Mouse (Mus musculus) CD8-positive naive resting alpha-beta T cell, adult 2 months (primary cell): ENCODE data around the gene Tec.

Experiments used
- DNase-seq, 2 experiments: peaks; one replicate each; pipeline ENCODE4 v3.0.0; 2022; ENCODE audit warnings: low read depth in 2 of 2, low spot score in 2 of 2

The Tec gene

GRCm38 (mm10) chr5:72893987-72894386 is 25.7 kb upstream of the Tec start:
- DNase-seq = peak; percentile 17 to 39

GRCm38 (mm10) chr5:72891534-72891933 is 23.3 kb upstream of the Tec start:
- peak; percentile 45 to 52 for DNase-seq

DNA sequence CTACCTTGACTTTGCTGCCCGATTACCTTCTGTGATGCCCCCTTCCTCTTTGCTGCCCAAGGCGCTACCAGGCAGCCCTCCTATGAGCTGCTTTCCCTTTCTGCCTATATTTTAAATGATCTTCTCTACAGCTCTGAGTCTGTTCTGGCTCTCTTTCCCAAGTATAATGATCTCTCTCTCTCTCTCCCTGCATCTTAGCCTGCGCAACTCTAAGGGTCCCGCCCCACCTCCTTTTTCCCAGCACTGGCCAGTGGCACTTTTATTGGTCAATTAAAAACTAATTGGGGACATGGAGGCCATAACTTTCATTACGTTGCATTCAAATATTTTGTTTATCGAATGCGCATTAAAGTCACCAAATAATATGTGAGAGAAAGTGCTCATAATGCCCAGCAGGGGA is 20.0 kb upstream of the Tec start:
- no peak for DNase-seq

- no peak for DNase-seq
Measured at GRCm38 (mm10) chr5:72886458-72887222, 18.4 kb upstream of the Tec start.

GRCm38 (mm10) chr5:72883706-72884105 is 15.4 kb upstream of the Tec start:
- DNase-seq = no peak

- no peak for DNase-seq
Measured at GRCm38 (mm10) chr5:72882412-72882765, 14.1 kb upstream of the Tec start.

GRCm38 (mm10) chr5:72881748-72882411 is 13.6 kb upstream of the Tec start:
- no peak for DNase-seq

- no peak for DNase-seq
Measured at GRCm38 (mm10) chr5:72879736-72880135, 11.5 kb upstream of the Tec start.

GRCm38 (mm10) chr5:72871114-72871513 is 2.8 kb upstream of the Tec start:
- DNase-seq = peak; percentile 13 to 27

DNA sequence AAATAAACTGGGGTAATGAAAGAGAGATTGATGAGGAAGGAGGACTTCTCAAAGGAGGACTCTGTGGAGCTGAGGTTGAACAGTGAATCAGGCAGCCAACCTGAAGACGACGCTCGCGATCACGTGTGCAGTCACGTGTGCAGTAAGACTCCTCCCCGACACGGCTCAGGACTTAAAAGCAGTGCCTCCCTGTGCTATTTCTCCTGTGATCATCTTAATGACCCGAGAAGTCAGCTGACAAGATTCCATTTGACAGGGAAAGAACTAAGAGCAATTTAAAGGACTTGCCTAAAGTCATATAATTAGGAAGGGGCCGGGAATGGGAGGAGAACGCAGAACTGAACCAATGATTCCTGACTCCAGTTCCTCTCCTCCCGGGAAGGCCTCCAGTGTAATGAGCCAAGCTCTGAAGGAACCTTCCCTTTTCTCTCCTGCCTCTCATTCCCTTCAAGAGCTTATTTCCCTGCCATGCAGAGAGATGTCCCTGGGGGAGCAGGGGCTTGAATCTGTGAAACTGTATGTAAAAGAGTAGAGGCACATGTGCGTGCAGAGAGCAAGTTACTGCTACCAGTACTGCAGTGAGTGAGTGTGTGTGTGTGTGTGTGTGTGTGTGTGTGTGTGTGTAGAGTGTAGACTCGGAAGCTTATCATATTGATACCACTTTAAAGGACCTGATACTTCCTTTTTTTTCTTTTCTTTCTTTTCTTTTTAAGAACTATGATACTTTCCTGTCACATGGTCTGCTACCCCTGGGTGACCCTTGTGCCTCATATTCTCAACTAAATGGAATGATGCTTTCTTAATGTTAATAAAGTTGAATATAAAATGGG is 1.7 kb upstream of the Tec start:
- DNase-seq = no peak

- no peak for DNase-seq
Measured at GRCm38 (mm10) chr5:72867036-72867672, 1.1 kb downstream of the Tec start.

- no peak for DNase-seq
Measured at GRCm38 (mm10) chr5:72866260-72866905, 1.9 kb downstream of the Tec start.

DNA sequence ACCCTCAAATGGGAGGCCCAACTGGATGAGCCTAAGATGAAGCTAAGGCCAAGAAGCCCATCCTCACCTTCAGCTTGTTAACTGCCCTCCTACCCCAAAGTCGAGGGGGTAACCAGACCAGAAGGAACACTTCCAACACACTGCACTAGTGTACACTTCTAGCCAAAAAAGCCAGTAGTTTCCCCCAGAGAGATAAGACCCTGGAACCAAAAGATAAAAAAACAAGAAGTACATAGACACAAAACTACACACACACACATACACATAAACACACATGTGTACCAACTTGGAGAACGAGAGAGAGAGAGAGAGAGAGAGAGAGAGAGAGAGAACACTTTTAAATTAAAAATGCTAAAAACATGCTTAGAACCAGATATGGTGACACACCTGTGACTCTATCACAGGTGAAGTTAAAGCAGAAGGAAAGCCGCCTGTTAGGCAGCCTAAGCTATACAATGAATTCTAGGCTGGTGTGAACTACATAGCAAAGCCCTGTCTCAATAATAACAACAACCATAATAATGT is 3.6 kb downstream of the Tec start:
- no peak for DNase-seq

DNA sequence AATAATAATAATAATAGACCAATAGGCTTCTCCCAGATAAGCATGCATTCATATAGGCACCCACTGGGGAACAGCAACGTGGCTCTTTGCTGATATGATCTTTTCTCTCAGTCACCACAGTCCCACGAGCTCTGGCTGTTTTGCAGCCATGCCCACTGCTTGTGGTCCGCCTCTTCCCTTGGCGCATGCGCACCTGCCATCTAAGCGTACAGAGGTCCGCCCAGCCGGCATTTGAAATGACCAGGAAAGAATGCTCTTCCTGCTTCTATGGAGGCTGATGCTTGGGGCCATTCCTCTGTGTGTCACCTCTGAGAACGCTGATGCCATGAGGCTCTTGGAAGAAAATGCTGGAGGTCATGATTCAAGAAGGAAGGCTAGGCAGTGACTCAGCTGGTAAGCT is 5.1 kb downstream of the Tec start:
- DNase-seq = no peak

GRCm38 (mm10) chr5:72861726-72862385 is 6.4 kb downstream of the Tec start:
- DNase-seq = no peak

- DNase-seq = no peak
Measured at GRCm38 (mm10) chr5:72860899-72861298, 7.4 kb downstream of the Tec start.

GRCm38 (mm10) chr5:72858306-72858705 is 10.0 kb downstream of the Tec start:
- DNase-seq = no peak

GRCm38 (mm10) chr5:72857756-72858155 is 10.5 kb downstream of the Tec start:
- DNase-seq = no peak

DNA sequence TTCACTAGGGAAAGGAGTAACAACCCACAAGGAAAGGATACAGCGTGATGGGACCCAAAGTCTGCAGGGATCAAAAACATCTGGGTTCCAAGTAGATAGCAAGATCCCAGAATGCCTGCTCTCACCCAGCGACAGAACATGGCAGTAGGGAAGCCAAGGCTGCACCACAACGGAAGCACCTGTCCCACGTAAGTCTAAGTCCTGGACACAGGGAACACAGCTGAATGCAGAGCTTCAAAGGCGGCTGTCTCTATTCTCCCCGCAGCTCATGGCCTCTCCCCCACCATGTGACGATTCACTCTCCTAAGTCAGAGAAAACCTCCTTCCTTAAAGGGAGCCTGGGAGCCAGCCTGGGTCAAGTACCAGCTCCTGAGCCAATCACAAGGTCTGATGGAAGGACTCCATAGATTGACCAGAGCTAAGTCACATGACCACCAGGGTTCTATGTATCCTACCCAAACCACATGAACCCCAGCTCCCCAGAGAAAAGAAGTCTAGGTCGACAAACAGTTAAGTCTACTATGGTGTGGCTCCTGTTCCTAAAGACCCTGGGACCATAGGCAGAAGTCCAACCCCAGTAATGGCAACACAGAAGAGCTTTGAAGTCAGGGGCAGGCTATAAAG is 11.9 kb downstream of the Tec start:
- DNase-seq = no peak

DNA sequence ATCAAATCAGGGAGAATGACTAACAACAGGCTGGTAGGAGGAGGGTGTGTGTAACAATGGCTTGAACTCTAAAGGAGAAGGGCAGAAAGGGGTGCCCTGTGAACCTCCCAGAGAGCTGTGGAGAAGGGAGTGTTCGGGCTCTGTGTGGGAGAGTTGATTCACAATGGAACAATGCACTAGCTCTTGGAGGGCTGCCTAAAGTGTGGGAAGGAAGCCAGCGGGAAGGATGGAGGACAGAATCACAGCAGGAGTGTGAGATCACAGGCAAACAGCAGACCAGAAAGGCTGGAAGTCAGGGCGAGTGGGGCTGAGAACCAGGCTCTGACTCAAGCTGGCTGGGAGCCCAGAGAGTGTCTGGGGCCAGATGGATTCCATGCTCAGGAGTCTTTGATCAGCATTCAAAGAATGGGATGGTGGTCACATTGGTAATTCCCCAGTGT is 12.6 kb downstream of the Tec start:
- no peak for DNase-seq
